8 mouse cellular contexts compared by ENCODE assay signal in genomic region chr3:133545304-133545666, GRCm38 (mm10). TPM values are rescaled to one million over a fixed set of nuclear protein-coding genes. Genes with fewer than 3 reads are reported as not detected.
DNase-seq lines count a peak whose midpoint lies in the region; ATAC-seq and TF ChIP-seq lines count a peak whose summit lies in the region.

No protein-coding gene starts in this region.

- no peaks in the 10 kb centered on the region for H3K27me3 ChIP-seq in kidney, embryonic 15.5 days
- H3K27me3 ChIP-seq in hindbrain, embryonic 14.5 days (ENCODE audit: control insufficient read depth, insufficient read depth, low read length) = no peaks in the 10 kb centered on the region
- no peaks in the 10 kb centered on the region for H3K27me3 ChIP-seq in midbrain, embryonic 13.5 days

- WGBS in kidney, embryonic 15.5 days = 14% methylated on average over 6 of the region's 6 CpGs
- WGBS in hindbrain, embryonic 14.5 days = 14% methylated on average over 6 of the region's 6 CpGs
- WGBS in midbrain, embryonic 13.5 days = 8% methylated on average over 6 of the region's 6 CpGs

- peaks cover 16% of the 10 kb centered on the region for H3K4me1 ChIP-seq in kidney, embryonic 15.5 days
- H3K4me1 ChIP-seq in cortical plate, adult 2 months (ENCODE audit: control insufficient read depth, insufficient read depth, low read length) = peaks cover 4% of the 10 kb centered on the region
- peaks cover 11% of the 10 kb centered on the region for H3K4me1 ChIP-seq in hindbrain, embryonic 14.5 days (replicated peaks; ENCODE audit: control insufficient read depth, insufficient read depth, low read length)
- peaks cover 19% of the 10 kb centered on the region for H3K4me1 ChIP-seq in midbrain, embryonic 13.5 days (replicated peaks)

- peak overlapping the region; percentile 83 for H3K9ac ChIP-seq in kidney, embryonic 15.5 days
- H3K9ac ChIP-seq in hindbrain, embryonic 14.5 days = no peak overlapping the region
- peak overlapping the region; percentile 88; the same call in 1 of the 2 replicates for H3K9ac ChIP-seq in midbrain, embryonic 13.5 days (replicated peaks)

- peak overlapping the region; percentile 97 for H3K27ac ChIP-seq in kidney, embryonic 15.5 days
- 0 out of 2 replicates have a peak overlapping the region, but pooled peaks have one; percentile 96 for H3K27ac ChIP-seq in cortical plate, adult 2 months (ENCODE audit: insufficient read depth, low read length)
- no peak overlapping the region for H3K27ac ChIP-seq in hindbrain, embryonic 14.5 days
- no peak overlapping the region; the same call in 1 of the 2 replicates for H3K27ac ChIP-seq in midbrain, embryonic 13.5 days

- H3K4me3 ChIP-seq in kidney, embryonic 15.5 days (replicated peaks) = peak overlapping the region; percentile 86
- H3K4me3 ChIP-seq in cortical plate, adult 2 months (ENCODE audit: insufficient read depth, low read length) = peak overlapping the region; percentile 77; the same call in 1 of the 2 replicates
- peak overlapping the region; percentile 84 for H3K4me3 ChIP-seq in hindbrain, embryonic 14.5 days (replicated peaks; ENCODE audit: low read length)
- peak overlapping the region; percentile 86 for H3K4me3 ChIP-seq in midbrain, embryonic 13.5 days (replicated peaks)

- TF ChIP-seq CTCF in cortical plate, adult 2 months (IDR thresholded peaks at IDR 0.05; ENCODE audit: extremely low read depth, insufficient read depth, low read length) = no peak

- H3K9me3 ChIP-seq in kidney, embryonic 15.5 days (replicated peaks) = no peaks in the 10 kb centered on the region
- H3K9me3 ChIP-seq in hindbrain, embryonic 14.5 days (ENCODE audit: control insufficient read depth, low read length) = no peaks in the 10 kb centered on the region
- no peaks in the 10 kb centered on the region for H3K9me3 ChIP-seq in midbrain, embryonic 13.5 days

- no peak for TF ChIP-seq POLR2A in cortical plate, adult 2 months (IDR thresholded peaks at IDR 0.05; ENCODE audit: extremely low read depth, insufficient read depth, low read length)

- no peak for DNase-seq in kidney, postnatal 25 days
- DNase-seq in hindbrain, embryonic 14.5 days (ENCODE audit: low spot score) = no peak
- no peak for DNase-seq in adrenal gland, postnatal 10 days
- no peak for DNase-seq in left cerebral cortex, adult 9 months (ENCODE audit: low spot score in 2 of 2)
- no peak for DNase-seq in spleen, postnatal 4 days (ENCODE audit: low spot score in 2 of 2)

- peak overlapping the region; percentile 88 for H3K4me2 ChIP-seq in kidney, embryonic 15.5 days
- H3K4me2 ChIP-seq in hindbrain, embryonic 14.5 days (replicated peaks) = peak overlapping the region; percentile 78
- peak overlapping the region; percentile 76 for H3K4me2 ChIP-seq in midbrain, embryonic 13.5 days (replicated peaks)

- no peaks in the 10 kb centered on the region for H3K36me3 ChIP-seq in kidney, embryonic 15.5 days
- no peaks in the 10 kb centered on the region for H3K36me3 ChIP-seq in hindbrain, embryonic 14.5 days (replicated peaks; ENCODE audit: control insufficient read depth, insufficient read depth)
- no peaks in the 10 kb centered on the region for H3K36me3 ChIP-seq in midbrain, embryonic 13.5 days

- ATAC-seq in kidney, embryonic 15.5 days (replicated peaks; ENCODE audit: low FRiP score) = no peak
- ATAC-seq in hindbrain, embryonic 14.5 days (ENCODE audit: low FRiP score) = no peak
- no peak for ATAC-seq in midbrain, embryonic 13.5 days

RNA-seq across cellular contexts. Expression of gene Tet2, which starts 0.3 kb away (rescaled TPM):
- polyA plus RNA-seq in kidney, embryonic 15.5 days (2015; fragmentation: Nextera tagmentation; extraction: Ambion mirVana) = 20.0 and 23.3 TPM in 2 replicates
- 25.6 and 27.9 TPM in 2 replicates for polyA plus RNA-seq in cortical plate, adult 2 months (2012; rRNA removed)
- polyA plus RNA-seq in hindbrain, embryonic 14.5 days (2014; fragmentation: Nextera tagmentation; extraction: Ambion mirVana) = 17.0 and 20.0 TPM in 2 replicates
- polyA plus RNA-seq in midbrain, embryonic 13.5 days (2015; fragmentation: Nextera tagmentation; extraction: Ambion mirVana) = 29.7 and 31.4 TPM in 2 replicates
- total RNA-seq in adrenal gland, postnatal 10 days (2021) = 10 to 100 TPM; 34.3 to 50.3 TPM

Comparison
In these comparisons a context has a peak if more than half of its experiments do, and no peak if none do; other contexts are left out.
1. H3K27ac ChIP-seq: peak in kidney, embryonic 15.5 days (single experiment) and cortical plate, adult 2 months (single experiment); none in hindbrain, embryonic 14.5 days (single experiment) and midbrain, embryonic 13.5 days (single experiment).
2. Peak in every context shown above with its lines, with median percentiles within 50 percentile points of each other: H3K4me2 ChIP-seq and H3K4me3 ChIP-seq.